Mouse (Mus musculus): Measurements from ENCODE around the gene Cmtr2. TPM values are rescaled to one million over a fixed set of nuclear protein-coding genes. Genes with fewer than 3 reads are reported as not detected.

Cmtr2 gene
- polyA plus RNA-seq, 1 experiment: 13.2 TPM

DNA sequence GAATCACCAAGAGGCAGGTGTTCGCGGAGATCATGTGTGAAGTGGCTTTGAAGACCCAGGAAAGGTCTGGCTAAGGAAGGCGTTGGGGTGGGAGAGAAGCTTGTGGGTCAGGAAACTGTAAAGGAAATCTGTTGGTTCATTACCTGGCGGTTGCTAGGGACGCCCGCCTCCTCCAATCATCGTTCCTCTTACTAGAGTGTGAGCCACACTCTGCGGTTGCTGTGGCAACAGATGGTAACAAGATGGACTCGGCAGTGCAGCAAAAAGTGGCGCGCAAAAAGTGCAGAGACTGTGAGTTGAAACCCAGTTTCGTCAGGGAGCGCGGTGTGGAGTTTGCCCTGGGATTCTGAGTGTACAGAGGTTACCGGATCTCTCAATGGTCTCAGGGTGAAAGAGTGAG is 51.3 kb downstream of the Cmtr2 start, which contains the start of gene Hydin:
Gene Hydin (plus strand): TSS at position 237 of the 400 bp plus-strand sequence.
- H3K27ac ChIP-seq (ENCODE audit: insufficient read depth, low read length): no peak within 1 kb of the TSS
- peaks cover 4% of the 10 kb centered on the region for H3K4me1 ChIP-seq (ENCODE audit: control insufficient read depth, insufficient read depth, low read length)
- 1% methylated on average over 15 of the region's 15 CpGs for WGBS
- peak within 1 kb of the TSS; percentile 37 for H3K4me3 ChIP-seq (replicated peaks; ENCODE audit: insufficient read depth, low read depth, low read length)
- peak; percentile 65 to 70 for DNase-seq
- no peaks in the 10 kb centered on the region for H3K27me3 ChIP-seq (ENCODE audit: control insufficient read depth, insufficient read depth, low read length)
- TF ChIP-seq CTCF (IDR thresholded peaks at IDR 0.05; ENCODE audit: borderline replicate concordance, insufficient read depth, low read depth, low read length): no peak
- TF ChIP-seq POLR2A (IDR thresholded peaks at IDR 0.05; ENCODE audit: borderline replicate concordance, insufficient read depth, low read length): no peak

DNA sequence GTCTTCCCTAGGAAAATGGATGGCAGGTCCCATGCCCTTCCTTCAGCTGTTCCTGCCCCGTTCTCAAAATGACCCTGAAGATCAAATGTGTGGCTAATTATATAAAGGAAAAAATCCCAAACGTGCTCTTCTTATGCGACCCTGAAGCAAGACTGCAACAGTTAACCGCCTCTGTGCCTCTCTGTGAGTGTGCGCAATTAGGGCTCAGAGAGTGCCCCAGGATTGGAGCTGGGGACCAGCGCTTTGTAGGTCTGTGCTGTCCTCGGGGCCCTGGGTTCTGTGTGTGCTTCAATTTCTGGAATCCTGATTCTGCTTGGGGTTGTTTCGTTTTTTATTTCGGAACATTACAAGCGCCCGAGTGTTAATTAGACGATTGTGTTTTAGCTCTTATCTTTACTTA is 51.8 kb downstream of the Cmtr2 start:
- WGBS: 27% methylated on average over 12 of the region's 12 CpGs
- Histone ChIP-seq H3K27ac (ENCODE audit: insufficient read depth, low read length) (no peak overlapping the region), H3K27me3 (ENCODE audit: control insufficient read depth, insufficient read depth, low read length) (no peaks in the 10 kb centered on the region), H3K4me1 (ENCODE audit: control insufficient read depth, insufficient read depth, low read length) (peaks cover 4% of the 10 kb centered on the region), H3K4me3 (replicated peaks; ENCODE audit: insufficient read depth, low read depth, low read length) (no peak overlapping the region)
- TF ChIP-seq CTCF (IDR thresholded peaks at IDR 0.05; ENCODE audit: borderline replicate concordance, insufficient read depth, low read depth, low read length) (no peak), POLR2A (IDR thresholded peaks at IDR 0.05; ENCODE audit: borderline replicate concordance, insufficient read depth, low read length) (no peak)
- DNase-seq: no peak

DNA sequence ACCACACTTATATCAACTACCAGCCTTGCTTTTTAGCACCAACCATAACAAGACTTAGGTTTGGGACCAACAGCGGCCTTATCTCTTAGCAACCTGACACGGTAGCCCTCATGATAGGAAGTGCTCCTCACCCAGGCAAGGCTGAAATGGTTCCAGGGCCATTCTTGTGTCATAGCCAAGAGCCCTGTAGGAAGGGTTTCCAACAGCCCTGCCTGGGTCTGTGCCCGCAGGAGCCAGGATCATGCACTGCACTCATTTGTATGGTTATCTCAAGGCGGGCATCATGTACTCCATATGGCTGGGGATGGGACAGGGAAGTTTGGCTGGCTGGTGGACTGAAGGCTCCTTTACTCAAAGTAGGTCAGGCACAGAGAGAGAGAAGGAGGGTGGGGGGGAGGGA is 55.2 kb downstream of the Cmtr2 start:
- no peak overlapping the region for H3K27ac ChIP-seq (ENCODE audit: insufficient read depth, low read length)
- H3K4me1 ChIP-seq (ENCODE audit: control insufficient read depth, insufficient read depth, low read length): peaks cover 4% of the 10 kb centered on the region
- WGBS: 18% methylated on average over 4 of the region's 4 CpGs
- peak; percentile 53 to 75 for DNase-seq
- no peaks in the 10 kb centered on the region for H3K27me3 ChIP-seq (ENCODE audit: control insufficient read depth, insufficient read depth, low read length)
- H3K4me3 ChIP-seq (replicated peaks; ENCODE audit: insufficient read depth, low read depth, low read length): no peak overlapping the region
- TF ChIP-seq CTCF (IDR thresholded peaks at IDR 0.05; ENCODE audit: borderline replicate concordance, insufficient read depth, low read depth, low read length) (no peak), POLR2A (IDR thresholded peaks at IDR 0.05; ENCODE audit: borderline replicate concordance, insufficient read depth, low read length) (no peak)

DNA sequence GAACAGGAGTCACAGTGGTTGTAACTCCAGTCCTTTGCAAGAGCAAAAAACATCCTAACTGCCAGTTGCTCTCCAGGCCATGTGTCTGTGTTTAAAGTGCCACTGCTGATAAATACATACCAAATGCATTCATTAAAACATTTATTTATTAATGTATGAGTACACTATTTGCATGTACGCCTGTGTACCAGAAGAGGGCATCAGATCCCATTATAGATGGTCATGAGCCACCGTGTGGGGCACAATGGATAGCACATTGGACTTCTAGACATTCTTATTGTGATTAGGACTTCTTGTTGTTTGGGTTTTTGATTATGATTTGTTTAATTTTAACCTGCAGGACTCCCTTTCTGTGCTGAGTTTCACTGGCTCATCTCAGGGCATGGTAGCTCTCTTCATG is 57.9 kb downstream of the Cmtr2 start:
- Histone ChIP-seq H3K4me1 (ENCODE audit: control insufficient read depth, insufficient read depth, low read length) (peaks cover 4% of the 10 kb centered on the region; the same call in 1 of the 2 replicates), H3K4me3 (replicated peaks; ENCODE audit: insufficient read depth, low read depth, low read length) (no peak overlapping the region), H3K27me3 (ENCODE audit: control insufficient read depth, insufficient read depth, low read length) (no peaks in the 10 kb centered on the region), H3K27ac (ENCODE audit: insufficient read depth, low read length) (no peak overlapping the region)
- WGBS: 61% methylated on average over 2 of the region's 2 CpGs
- TF ChIP-seq POLR2A (IDR thresholded peaks at IDR 0.05; ENCODE audit: borderline replicate concordance, insufficient read depth, low read length) (no peak), CTCF (IDR thresholded peaks at IDR 0.05; ENCODE audit: borderline replicate concordance, insufficient read depth, low read depth, low read length) (no peak; the same call in 1 of the 2 replicates)
- no peak for DNase-seq

Other genes starting within 250 kb of the Cmtr2 start
- 0.05 TPM in 1 of 2 replicates, not detected in the other for gene Tat, start 225.2 kb upstream of the Cmtr2 start, polyA plus RNA-seq (2012; rRNA removed)
- gene Chst4, start 175.9 kb upstream of the Cmtr2 start, polyA plus RNA-seq (2012; rRNA removed): not detected in 2 replicates
- 41.3 and 41.9 TPM in 2 replicates for gene Zfp612, start 135.9 kb upstream of the Cmtr2 start, polyA plus RNA-seq (2012; rRNA removed)
- not detected in 2 replicates for gene Gm21964, start 114.5 kb upstream of the Cmtr2 start, polyA plus RNA-seq (2012; rRNA removed)
- not detected in 2 replicates for gene Gm17720, start 112.9 kb upstream of the Cmtr2 start, polyA plus RNA-seq (2012; rRNA removed)
- gene Calb2, start 47.5 kb upstream of the Cmtr2 start, polyA plus RNA-seq (2012; rRNA removed): 542 and 550 TPM in 2 replicates
- gene Hydin, start 51.3 kb downstream of the Cmtr2 start, polyA plus RNA-seq (2012; rRNA removed): 0.70 and 0.71 TPM in 2 replicates

Data from cerebellum, adult 2 months (tissue).